Mouse (Mus musculus) retina, embryonic 14.5 days (tissue): ENCODE results near the gene Ell.
"Not testable (repeated sequence)": the region's sequence is repeated elsewhere in the genome, so short reads cannot be mapped to it uniquely, and the experiment has no call there.

ENCODE experiments used
- DNase-seq: peaks from one replicate; pipeline ENCODE4 v3.0.0-alpha.2; 2015; ENCODE audit warnings: low spot score

Ell gene

DNA sequence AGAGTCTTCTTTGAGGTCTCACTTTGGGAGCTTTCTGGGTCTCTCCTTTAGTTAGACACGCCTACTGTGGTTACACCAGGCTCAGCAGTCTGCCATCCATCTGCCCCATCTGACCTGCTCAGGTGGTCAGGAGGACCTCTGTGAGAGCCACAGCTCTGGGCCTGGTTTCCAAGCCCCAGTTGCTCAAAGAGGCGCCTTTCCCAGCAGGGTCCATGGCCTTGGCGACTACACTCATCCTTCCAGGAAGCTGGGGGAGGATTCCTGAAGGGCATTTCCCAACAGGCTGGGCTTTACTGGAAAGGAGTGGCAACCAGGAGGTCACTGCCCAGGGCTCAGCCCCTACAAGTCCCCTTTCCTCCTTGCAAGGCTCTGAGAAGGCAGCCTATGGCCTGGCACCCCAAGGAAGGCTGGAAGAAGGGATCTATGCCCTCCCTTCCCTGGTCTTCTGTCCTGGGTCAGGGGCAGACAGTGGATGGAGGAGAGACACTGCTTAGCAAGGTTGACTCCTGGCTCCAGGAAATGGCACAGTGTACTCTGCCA lies 25.5 kb downstream of the Ell start:
- no peak for DNase-seq

DNA sequence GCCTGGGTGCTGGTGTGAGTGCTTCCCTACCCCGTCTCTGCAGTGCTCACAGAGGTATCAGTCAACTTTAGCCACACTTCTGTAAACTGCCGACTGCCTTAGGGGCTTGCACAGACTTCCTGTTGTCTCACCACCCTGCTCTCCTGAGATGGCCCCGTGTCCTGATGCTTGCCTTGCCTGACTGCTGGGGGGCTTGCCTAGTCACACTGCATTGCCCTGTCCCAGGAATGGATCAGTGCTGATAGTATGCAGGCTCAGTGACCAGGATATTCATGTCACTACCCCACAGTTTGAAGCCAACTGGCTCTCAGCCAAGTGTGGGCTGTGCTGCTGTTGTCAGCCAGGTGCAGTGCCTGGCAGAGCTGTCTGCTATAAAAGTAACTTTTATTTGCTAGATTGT lies 26.3 kb downstream of the Ell start:
- no peak for DNase-seq

DNA sequence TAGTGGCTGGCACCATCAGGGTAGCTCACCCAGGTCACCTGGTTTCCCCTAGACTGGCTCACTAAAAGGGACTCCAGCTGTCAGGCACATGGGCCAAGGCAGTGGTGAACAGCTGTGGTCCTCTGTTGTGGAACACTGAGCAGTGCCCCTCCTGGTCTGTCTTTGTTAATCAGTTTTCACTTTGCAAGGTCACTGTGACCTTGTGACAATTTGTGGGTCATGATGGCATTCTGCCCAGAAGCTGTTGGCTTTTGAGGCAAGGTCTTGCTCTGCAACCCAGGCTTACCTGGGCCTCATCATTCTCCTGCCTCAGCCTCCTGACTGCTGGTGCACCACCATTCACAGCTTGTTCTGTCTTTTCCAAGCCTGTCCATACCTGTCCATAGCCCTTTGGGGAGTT lies 31.1 kb downstream of the Ell start:
- DNase-seq, result no peak

DNA sequence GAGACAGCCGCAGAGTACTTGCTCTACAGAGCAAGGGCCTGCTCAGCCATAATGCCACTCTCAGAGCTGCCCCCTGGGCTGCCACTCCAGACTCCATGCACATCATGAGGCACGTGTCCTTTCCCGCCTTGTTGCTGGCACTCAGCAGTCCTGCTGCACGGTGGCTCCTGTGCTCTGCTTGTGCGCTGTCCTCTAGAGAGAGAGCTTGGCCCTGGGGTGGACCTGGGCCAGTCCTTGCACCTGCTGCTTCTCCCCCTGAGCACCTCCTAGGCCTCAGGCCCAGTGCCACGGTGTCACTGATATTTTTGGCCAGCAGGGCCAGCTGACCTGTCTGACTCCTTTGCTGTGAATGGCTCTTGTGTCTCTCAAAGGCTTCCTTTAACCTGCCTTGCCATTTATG lies 31.7 kb downstream of the Ell start:
- no peak for DNase-seq

DNA sequence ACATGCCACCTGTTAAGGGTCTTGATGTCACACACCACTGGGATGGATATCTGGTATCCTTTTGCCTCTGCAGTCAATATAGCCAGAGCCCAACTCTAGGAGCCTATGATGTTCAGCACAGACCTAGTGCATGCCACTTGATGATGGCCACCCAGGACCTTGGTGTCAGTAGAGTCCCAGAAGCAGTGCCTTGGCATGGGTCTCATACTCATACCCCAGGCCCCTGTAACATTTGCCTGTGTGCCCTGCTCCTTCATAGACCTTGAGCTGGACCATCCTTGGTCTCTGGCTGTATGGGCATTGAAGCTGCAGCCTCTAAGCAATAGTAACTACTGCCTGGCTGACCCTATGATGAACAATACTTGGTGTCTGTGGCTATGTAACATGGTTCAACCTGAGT lies 35.0 kb downstream of the Ell start:
- no peak for DNase-seq

DNA sequence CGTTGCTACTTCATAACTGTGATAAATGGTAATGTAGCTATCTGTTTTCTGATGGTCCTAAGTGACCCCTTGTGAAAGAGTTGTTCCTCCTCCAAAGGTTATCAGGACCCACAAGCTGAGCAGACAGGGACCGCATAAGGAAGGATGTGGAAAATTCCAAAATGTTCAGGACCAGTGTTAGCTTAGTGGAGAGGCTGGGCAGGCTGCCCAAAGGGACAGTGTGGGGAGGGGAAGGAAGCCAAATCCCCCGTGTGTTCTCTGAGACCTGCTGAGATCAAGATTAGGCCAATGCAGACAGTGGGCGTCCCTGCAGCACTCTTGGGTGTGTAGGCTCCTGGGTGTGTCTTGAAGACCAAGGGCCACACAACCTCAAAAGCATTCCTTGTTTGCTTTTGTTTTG lies 35.7 kb downstream of the Ell start:
- no peak for DNase-seq

DNA sequence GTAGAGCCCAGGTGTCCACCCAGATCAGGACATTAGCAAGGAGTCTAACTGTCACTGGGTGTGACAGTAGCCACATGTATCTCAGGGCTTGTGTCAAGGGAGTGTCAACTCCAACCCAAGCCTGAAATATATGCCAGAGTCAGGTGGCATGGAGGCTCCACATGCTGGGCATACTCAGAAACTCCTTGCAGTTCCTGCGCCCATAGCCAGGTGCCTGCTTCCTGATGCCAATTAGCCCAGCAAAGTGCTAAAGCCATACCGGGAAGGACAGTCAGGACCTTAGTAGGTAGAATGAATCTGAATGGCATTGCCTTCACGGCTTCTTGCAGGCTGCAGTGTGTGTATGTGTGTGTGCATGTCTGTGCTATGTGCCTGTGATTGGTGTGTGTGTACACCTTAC lies 38.0 kb downstream of the Ell start:
- no peak for DNase-seq

DNA sequence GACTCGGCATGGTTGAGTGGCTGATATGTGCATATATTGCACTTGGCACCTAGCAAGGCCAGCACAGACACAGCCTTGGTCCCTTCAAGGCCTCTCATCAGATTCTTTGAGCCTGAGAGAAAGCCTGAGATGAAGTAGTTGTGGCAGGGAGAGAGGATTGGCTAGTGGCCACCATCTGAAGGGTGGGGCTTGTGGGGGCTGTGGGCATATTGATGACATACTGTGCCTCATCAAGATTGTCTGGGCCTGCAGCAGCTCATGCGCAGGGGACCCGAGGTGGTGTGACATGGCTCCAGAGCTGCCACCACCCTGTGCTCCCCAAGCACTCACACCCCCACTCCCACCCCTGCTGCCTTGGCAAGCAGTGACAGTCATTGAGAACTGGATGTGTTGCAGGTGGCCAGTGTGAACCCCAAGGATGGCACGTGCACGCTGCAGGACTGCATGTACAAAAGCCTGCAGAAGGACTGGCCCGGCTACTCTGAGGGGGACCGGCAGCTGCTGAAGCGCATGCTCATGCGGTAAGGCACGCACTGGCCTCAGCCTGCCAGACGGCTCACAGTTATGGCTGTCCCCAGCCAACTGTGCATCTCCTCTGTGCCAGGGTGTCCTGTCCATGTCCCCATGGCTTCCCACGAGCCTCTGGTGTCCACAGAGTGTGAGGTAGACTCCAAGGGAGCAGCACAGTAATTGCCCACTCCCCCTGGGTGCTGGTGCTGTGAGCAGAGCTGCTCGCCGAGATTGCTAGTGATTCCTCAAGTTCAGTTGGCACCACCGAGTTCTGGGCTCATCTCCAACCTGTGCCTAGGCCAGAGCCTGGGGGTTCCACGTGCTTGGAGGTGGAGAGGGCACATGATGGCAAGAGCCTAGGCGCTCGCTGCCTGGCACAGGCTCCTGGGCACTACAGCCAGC lies 44.5 kb downstream of the Ell start:
- no peak for DNase-seq

DNA sequence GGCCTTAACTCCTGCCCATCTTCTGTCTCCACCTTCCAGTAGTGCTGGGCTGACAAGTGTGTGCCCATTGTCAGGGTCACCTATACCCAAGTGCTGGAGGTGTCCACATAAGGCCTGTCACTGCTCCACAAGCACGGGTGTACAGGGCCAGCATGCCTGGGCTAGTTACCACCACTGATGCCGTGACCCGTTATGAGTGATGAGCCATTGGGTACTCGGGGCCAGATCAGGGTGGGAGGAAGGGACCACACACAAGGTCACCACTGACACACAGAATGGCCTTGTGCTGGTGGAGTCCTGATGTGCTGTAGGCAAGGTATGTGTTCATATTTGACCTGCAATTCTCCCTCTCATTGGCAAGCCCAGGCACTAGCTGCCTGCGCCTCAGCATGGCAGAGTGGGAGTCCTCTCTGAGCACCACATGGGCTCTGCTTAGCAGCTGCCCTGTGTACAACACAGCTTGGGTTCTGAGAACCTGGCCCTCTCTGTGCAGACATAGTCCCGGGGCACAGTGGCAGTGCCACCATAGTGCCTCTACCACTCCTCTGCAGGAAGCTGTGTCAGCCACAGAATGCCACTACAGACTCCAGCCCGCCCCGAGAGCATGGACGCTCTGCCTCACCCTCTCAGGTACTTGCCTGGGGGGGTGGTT lies 45.5 kb downstream of the Ell start:
- no peak for DNase-seq

DNA sequence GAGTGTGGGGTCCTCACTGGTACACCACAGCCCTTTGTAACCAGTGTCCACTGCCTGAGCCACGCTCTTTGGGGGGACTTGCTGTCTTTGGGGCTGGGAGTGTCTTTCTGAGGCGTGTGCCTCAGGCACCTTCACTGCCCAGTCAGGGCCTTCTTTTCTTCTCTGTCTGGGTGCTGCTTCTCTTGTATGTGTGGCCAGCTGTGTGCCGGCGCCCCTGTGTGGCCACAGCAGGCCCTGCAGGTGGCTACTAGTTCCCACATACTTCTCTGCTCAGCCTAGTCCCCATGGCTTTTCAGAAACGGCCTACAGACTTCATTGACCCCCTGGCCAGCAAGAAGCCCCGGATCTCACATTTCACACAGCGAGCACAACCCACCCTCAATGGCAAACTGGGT lies 46.0 kb downstream of the Ell start:
- DNase-seq, result peak; percentile 72

DNA sequence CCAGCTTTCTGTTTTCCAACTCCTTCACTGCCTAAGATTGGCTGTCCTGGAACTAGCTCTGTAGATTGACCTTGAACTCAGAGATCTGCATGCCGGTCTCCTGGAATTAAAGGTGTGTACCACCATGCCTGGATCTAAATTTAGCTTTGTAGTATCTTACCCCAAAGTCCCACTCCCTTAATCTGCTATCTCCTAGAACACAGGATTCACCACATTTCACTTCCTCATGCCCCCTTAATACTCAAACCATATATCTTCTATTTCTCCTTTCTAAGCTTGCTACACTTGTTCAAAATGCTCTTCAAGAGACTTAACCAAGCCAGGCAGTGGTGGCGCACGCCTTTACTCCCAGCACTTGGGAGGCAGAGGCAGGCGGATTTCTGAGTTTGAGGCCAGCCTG lies 48.7 kb downstream of the Ell start:
- DNase-seq, result not testable (repeated sequence)

DNA sequence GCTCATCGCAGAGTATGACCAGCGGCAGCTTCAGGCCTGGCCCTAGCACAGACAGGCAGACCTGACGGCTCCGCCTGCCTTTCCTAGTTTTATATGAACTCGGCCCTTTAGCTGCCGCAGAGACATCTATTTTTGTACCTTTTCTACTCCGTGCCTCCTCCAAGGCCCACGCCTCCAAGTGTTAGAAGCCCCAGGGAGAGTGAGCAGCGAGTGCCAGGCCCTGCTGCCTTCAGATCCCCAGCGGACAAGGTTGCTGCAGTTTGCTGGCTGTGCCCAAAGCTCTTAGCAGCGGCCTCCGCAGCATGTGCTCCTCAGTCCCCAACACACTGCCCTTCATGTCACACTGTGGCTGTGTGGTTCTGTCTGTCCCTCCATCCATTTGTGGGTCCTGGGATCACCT lies 52.3 kb downstream of the Ell start:
- no peak for DNase-seq

DNA sequence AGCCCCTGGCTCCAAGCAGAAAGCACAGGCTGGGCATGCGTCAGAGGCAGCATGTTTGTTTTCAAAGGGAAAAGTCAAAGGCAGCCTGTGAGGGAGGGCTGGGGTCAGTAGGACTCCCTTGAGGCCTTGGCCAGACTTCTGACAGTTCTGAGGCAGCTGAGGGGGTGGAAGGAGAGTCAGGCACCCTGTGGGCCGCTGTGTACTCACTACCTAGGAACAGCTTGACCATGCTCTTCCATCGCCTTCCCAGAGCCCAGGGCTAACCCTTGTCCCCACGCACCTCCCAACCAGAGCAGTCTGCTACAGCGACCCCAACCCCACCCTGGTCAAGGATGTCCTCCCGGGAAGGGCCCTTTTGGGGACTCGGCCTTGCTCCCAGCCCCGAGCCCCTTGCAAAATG lies 53.9 kb downstream of the Ell start:
- no peak for DNase-seq

DNA sequence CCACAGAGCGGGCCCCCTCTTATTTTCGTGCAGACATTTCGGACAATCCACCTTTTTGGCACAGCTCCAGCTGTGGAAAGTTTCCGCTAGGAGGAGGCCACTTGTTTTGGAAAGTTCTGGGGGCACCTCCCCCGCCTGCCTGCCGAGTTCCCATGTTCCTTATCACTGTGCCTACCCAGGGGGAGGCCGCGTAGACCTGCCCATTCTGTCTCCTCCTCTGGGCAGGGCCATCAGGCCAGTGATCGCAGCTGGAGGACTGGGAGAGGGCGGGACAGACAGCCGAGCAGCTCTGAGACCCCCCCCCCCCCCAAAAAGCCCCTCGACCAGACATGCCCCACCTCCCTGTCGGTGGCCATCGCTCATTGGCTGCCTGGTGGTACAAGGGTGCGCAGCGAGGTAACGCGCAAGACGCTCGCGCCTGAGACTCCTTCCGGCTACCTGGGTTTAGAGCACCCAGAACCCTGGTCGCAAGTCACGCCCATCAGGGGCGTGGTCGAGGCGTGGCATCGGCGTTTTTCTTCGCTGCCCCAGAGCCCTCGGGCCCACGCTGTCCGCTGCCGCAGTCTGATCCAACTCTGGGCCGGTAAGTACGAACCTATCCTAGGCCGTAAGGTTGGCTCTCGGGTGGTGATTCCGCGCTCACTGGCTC lies 54.8 kb downstream of the Ell start, which contains the start of gene Isyna1:
Isyna1 (plus strand) TSS at position 413 of the 649 bp plus-strand sequence.
- peak; percentile 89 for DNase-seq

DNA sequence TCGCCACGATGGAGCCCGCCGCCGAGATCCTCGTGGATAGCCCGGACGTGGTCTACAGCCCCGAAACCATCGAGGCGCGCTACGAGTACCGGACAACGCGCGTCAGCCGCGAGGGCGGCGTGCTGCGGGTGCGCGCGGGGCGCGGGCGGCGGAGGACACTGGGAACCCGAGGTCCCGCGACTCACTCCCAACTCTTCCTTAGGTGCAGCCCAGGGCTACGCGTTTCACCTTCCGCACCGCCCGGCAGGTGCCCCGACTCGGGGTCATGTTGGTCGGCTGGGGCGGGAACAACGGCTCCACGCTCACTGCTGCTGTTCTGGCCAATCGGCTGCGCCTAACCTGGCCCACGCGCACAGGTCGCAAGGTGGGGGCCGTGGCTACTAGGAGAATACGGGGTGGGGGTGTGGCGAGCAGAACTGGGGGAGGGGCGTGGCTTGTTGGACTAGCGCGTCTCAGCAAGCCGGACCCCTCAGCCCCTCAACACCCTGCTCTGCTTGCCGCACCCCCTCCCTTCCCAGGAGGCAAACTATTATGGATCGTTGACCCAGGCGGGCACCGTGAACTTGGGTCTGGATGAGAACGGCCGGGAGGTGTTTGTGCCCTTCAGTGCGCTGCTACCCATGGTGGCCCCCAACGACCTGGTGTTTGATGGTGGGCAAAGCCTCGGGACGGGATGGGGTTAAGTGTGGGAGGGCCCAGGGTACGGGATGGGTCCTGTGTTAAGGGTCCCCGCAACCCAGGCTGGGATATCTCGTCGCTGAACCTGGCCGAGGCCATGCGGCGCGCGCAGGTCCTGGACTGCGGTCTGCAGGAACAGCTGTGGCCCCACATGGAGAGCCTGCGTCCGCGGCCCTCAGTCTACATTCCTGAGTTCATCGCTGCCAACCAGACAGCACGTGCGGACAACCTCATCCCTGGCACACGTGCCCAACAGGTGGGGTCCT lies 55.6 kb downstream of the Ell start:
- peak; percentile 47 for DNase-seq

DNA sequence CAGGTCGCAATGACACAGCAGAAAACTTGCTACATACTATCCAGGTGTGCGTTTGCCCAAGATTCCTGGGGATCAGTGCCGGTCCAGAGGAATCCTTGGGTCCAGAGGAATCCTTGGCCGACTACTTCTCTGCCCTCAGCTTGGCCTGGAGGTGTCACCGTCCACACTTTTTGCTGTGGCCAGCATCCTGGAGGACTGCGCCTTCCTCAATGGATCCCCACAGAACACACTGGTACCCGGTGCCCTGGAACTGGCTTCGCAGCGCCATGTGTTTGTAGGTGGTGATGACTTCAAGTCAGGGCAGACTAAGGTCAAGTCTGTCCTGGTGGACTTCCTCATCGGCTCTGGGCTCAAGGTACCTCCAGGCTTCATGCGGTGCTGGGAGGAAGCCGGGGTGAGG lies 56.6 kb downstream of the Ell start:
- no peak for DNase-seq

DNA sequence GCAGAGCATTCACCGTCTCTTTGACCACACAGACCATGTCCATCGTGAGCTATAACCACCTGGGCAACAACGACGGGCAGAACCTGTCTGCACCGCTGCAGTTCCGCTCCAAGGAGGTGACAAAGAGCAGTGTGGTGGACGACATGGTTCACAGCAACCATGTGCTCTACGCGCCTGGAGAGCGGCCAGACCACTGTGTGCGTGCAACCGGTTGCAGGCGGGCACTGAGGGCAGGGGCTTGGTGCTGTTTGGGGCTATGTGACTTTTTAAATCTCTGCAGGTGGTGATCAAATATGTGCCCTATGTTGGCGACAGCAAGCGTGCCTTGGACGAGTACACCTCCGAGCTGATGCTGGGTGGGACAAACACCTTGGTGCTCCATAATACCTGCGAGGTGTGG lies 57.0 kb downstream of the Ell start:
- DNase-seq, result no peak

DNA sequence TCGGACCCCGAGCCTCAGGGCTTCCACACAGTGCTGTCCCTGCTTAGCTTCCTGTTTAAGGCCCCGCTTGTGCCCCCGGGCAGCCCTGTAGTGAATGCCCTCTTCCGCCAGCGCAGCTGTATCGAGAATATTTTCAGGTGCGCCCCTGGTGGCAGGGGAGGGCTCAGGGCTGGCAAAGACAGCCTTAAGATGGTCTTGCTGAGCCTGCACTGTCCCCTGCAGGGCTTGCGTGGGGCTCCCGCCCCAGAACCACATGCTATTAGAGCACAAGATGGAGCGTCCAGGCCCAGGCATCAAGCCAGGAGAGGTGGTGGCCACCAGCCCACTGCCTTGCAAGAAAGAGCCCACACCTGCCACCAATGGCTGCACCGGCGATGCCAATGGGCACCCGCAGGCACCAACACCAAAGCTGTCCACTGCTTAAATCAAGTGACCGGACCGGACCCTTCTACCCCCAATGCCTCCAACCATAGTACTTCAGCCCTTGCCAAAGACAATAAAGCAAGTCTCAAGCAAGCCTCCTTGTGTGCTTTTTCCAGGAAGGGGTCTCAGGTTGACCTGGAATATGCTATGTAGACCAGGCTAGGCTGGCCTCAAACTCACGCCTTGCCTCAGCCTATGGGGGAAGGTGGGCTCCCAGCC lies 57.6 kb downstream of the Ell start:
- no peak for DNase-seq

DNA sequence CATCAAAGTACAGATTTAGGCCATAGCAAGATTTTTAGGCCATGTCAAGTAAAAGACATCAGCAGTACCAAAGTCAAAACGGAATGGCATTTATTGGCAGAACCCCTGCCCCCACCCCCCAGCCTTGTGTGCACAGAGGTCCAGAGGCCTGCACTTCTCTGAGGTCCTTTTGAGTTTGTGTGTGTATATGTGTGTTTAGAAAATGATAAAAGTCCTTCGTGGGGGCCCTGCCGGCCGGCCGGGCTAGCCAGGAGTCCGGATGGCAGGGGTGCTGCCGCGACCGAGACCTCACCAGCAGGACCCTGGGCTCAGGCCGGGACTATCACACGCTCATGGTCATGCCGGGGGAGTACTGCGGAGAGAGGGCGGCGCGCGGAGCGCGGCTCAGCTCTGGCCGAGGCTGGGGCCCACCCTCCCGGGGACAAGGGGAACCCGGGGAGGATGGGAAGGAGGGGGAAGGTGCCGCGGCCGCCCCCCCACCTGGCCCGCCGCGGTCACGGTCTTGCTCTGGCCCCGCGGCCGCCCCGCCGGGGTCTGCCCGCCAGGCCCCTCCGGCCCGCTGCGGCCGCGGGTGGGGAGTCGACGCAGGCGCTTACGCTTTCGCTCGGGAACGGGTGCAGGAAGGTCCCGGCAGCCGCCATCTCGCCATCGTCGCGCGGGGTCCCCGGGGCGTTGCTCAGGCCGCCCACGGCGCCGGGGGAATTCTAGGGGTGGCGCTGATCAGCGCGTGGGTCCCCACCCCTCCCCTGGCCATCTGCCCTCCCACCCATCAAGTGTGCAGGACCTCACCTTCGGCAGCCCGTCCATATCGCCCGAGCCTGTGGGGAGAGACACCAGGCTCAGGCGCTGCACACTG lies 58.4 kb downstream of the Ell start:
- DNase-seq, result no peak

DNA sequence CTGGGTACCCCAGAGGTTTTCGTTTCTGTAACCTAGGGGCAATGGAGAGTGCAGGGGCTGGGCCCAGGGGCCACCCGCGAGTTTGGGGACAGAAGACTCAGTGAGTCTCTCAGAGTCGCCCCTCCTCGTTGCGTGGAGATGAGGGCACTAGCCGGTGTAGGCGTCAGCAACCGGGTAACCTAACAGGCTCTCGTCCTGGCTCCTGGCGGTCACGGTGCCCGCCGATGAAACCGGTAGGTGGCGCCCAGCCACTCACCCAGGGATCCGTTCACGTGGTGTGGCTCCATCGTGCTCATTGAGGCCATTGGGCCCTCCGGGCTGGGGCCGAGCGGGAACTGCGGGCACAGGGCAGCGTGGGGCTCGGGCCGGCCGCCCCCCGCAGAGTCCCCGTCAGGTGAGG lies 59.0 kb downstream of the Ell start:
- DNase-seq, result peak; percentile 87
